Mouse (Mus musculus): ENCODE results near the gene Mettl14. TPM values are rescaled to one million over a fixed set of nuclear protein-coding genes. Genes with fewer than 3 reads are reported as not detected.
A peak's percentile ranks its signal among the peaks of the same experiment; 100 is the strongest.

Gene Mettl14
- total and polyA plus RNA-seq, 3 experiments, result 3.9 to 19.5 (median 18.4) TPM

GRCm38 (mm10) chr3:123356377-123356991, 29.4 kb downstream of the Mettl14 start:
- DNase-seq, result no peak

DNA sequence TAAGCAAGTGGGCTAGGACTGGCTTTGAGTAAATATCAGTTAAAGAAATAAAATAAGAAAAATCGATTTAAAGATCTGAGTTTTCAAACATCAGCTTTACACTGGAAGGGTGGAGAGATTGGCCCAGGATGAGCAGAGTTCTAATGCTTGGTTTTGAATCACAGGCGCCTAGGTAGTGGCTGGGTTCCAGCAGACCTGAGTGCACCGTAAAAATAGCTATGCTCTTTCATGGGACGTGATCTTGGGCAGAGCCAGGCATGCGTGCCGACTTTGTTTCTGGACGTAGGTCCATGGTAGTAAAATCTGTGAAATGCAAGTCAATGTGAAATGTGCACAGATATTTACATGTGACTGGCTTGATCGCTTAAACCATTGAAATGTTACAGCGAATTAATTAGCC, 31.5 kb downstream of the Mettl14 start:
- DNase-seq, result no peak

DNA sequence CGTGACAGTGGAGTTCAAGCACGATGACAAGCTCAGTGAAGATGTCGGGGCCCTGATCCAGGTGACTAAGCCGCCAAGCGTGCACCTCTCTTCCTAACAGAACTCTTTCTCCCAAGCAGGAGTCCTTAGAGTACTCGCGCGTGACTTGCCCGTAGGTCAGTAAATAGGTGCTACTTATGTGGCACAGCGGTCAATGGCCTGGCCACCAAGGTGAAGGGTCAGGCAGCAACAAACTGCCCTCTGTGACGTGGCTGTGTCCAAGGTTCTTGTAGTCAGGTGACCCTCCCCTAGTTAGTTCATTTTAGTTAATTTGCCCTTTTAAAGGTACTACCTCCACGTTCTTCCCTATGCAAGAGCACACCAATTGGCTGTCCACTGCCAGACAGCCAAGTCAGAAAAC, 32.2 kb downstream of the Mettl14 start:
- no peak for DNase-seq

DNA sequence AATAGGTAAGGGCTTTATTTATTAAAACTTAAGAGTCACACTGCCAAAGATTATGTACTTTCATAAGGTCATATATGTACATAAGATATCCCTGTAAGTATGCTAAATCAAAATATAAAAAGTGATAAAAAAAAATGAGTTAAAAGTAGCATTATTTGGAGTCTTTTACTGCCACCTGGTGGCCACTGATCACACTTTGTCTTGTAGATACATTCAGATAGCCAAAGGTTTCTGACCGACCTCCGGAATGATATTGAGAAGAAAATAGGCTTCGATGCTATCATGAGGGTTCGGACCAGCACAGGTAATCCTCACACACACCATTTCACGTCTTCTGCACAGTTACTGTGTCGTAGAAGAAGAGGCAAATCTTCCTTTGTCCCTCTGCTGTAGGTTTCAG, 32.7 kb downstream of the Mettl14 start:
- no peak for DNase-seq

DNA sequence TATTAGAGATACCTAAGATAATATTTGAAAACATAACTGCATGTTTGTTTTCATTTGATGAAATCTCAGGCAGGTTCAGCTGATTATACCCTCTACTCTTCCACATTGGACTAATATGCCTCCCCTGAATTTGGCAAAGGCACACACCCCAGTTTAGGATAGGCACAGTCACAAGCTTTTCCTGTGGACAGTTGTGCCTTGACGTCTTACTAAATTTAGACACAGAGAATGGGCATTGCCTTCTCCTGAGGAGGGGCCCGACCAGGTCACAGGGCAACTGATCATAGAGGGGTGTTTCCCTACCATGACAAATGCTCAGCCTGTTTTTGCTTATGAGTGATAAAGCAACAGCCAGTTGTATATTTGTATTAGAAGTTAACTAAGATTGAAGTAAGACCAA, 34.4 kb downstream of the Mettl14 start:
- DNase-seq, result no peak

DNA sequence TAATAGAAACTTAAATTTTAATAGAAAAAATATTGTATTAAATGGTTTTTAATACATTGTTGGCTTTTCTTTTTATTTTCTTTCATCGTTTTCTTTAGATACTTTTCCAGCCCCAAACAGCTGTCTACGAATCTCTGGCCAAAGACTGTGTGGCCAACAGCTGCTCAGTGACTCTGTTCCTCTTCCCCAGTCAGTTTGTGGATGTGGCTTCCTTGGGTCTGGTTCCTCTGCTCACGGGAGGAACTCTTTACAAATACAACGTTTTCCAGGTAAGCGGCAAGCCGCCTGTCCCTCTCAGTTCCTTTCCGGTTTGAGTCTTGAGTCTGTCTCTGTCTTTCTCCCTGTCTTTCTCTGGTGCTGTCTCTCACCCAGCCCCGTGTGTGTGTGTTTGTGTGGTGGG, 35.3 kb downstream of the Mettl14 start:
- DNase-seq, result no peak

GRCm38 (mm10) chr3:123348080-123348802, 37.7 kb downstream of the Mettl14 start:
- no peak for DNase-seq

DNA sequence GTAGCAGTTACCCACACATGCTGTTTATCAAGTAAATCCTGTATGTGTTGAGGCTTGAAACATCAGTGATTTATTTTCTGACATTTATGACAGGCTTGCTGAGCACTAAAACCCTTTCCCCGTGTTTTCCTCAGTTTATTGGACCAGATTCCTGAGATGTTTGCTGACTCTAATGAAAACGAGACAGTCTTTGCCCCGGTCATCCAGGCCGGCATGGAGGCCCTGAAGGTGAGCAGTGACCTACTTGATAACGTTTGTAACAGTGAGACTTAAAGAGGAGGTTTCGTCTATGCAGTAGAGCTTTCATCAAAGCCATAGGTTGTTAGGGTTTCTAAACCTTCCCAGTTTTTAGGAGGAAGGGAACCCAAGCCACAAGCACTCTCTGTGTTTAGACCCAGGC, 42.2 kb downstream of the Mettl14 start:
- no peak for DNase-seq

DNA sequence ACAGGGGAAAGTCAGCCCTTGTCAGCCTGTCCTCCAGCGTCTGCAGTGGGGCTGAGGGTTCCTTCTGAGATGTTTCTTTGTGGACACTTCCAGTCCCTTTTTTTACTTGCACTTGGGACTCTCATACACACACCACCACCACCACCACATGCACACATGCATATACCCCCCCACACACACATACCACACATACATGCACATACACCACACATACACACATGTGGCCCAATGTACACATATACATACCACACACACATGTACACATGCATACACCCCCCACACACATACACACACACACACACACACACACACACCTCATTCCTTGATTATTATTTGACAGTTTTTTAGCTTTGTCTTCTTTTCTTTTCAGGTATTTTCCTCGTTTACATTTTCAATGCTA, 44.9 kb downstream of the Mettl14 start:
- DNase-seq, result no peak

- no peak for DNase-seq
Measured at GRCm38 (mm10) chr3:123338666-123339195, 47.2 kb downstream of the Mettl14 start.

DNA sequence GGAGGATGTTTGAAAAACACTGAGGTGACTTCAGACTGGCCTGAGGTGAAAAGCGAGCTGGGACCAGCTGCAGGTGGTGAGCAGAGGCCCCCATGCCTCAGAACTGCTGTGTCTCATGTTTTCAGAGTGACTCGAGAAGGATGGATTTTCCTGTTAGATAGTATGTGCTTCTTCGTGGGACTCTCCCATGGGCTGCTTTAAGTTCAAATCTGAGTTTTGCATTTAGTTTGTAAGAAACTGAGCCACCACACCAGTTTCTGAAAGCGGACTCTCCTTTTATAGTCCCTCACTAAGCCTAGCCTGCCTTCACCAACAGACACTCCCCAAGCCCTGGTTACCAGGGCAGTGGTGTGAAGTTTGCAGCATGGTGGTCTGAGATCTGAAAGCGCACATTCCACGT, 48.1 kb downstream of the Mettl14 start:
- no peak for DNase-seq

DNA sequence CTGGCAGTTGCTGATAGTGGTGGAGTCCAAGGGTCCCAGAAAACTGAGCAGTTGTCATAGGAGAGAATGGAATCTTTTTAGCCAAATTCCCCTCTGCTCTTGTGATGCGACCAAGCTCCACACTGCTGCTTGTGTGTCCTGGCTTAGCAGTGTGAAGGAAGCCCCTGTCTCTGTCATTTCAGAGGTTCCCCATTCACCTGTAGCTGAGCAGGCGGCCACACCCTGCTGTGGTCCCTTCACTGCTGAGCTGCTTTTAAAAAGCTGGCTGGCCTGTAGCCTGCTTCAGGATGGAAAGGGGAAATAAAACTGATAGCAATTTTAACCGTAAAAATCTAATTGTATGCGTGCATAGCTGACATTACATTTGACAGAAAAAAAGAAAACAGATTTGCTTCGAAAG, 49.0 kb downstream of the Mettl14 start:
- DNase-seq, result no peak

- no peak for DNase-seq
Measured at GRCm38 (mm10) chr3:123336455-123336854, 49.5 kb downstream of the Mettl14 start.

DNA sequence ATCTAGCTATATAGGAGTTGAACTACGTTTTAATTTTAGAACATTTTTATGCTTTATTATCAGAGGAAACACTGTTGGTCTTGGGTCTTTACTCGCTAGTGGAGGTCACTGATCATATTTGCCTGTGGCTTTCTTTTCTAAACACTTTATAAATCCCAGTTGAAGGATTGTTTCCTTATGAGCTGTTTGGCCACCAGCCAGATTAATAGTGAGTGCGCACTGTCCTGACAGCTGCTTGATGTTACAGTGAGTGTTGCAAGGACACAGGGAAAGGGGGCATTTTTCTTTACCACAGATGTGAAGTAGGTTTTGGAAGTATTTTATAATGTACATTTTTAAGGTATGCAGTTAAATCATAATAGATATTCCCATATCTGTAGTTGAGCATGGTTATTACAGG, 50.4 kb downstream of the Mettl14 start:
- DNase-seq, result peak; percentile 63

DNA sequence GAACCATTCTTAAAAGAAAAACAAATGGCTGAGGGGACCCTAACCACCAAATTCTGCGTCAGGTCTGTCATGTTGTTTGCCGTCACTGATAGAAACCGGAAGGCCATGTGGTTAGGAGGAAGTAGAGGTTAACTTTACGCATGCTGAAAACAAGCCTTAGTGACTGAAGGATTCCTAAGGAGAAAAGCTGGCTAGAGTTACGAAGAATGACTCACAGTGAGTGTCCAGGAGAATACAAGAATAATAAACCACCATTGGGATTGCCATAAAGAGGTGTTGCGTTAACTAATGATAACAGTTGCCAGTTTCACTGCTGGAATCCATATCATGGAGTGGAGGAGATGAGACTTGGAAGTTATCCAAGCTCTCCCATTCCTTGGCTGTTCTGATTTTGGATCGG, 51.0 kb downstream of the Mettl14 start:
- no peak for DNase-seq

GRCm38 (mm10) chr3:123333055-123333424, 52.9 kb downstream of the Mettl14 start:
- no peak for DNase-seq

GRCm38 (mm10) chr3:123332330-123333054, 53.4 kb downstream of the Mettl14 start:
- no peak for DNase-seq

GRCm38 (mm10) chr3:123330221-123330620, 55.7 kb downstream of the Mettl14 start:
- no peak for DNase-seq

GRCm38 (mm10) chr3:123329251-123329650, 56.7 kb downstream of the Mettl14 start:
- peak; percentile 85 for DNase-seq

DNA sequence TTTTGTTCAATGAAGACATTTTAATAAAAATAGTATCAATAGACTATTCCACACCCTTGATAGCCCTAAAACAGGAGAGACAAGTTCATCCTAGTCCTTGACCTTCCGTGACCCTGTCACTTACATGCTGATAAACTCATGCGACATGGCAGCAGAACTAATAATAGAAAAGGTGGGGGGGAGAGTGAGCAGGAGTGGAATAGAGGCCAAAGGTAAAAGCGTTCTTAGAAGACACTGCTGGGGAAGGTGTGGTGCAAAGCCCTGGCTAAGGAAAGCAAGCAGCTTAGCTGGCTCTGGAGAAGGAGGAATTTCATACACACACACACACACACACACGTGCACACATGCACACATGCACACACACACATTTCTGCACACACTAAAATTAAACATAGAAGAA, 61.6 kb downstream of the Mettl14 start:
- DNase-seq, result no peak

GRCm38 (mm10) chr3:123322147-123322546, 63.8 kb downstream of the Mettl14 start:
- DNase-seq, result no peak

DNA sequence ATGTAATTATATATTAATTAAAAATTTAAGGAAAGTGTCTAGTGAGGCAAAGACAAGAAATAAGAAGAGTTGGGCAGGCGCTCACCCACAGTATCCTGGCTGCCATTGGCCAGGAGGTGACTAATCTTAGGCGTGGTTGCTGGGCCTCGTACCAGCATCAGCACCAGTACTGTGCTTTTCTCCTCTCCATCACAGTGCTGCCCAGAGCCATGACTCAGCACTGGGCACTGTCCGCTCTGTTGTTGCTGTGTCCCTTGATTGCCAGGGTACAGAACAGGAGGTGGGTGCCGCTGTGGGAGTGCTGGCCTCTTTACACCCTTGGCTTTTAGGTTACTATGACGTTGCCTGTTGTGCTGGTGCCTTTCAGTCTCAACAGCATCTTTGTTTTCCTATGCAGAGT, 64.3 kb downstream of the Mettl14 start:
- peak; percentile 64 for DNase-seq

- DNase-seq, result no peak
Measured at GRCm38 (mm10) chr3:123320341-123320740, 65.6 kb downstream of the Mettl14 start.
